Mouse (Mus musculus) naive thymus-derived CD4-positive, alpha-beta T cell, adult 2 months (primary cell): ENCODE measurements around the gene Limch1.

Source experiments
- DNase-seq: peaks from one replicate; pipeline ENCODE4 v3.0.0-alpha.2; 2011; ENCODE audit warnings: low read depth

Limch1 gene

DNA sequence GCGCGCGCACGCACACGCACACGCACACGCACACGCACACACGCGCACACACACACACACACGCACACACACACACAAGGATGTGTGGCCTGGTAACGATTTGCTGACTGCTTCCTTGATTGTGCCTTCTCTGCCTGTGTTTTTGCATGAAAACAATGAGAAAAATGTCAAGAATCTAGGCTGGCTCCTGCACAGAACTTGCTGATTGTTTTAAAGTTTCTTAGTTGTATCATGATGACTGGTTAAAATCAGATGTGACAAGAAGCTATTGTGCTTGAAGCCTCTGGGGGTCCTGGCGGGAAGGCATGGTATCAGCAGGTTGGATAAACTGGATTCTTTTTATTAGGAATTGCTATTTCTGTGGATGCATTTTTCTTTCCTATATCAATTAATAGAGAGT, 137.1 kb downstream of the Limch1 start:
- no peak for DNase-seq

DNA sequence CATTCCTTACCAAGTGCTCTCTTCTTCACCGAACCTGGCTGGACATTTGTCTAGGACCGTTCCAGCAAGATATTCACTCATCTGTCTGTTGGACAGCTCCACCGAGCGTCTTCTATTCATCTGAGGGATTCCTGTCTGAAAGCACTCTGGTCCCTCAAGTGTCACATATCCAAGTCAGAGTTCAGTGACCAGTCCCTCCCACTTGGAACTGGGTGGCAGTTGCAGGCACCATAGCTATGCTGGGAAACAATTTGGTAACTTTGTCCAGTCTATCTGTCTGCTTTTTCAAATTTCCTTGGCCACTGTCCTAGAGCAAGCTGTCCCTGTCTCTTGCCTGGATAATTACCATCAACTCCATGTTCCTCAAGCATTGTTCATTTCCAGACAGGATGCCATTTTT, 138.9 kb downstream of the Limch1 start:
- no peak for DNase-seq

DNA sequence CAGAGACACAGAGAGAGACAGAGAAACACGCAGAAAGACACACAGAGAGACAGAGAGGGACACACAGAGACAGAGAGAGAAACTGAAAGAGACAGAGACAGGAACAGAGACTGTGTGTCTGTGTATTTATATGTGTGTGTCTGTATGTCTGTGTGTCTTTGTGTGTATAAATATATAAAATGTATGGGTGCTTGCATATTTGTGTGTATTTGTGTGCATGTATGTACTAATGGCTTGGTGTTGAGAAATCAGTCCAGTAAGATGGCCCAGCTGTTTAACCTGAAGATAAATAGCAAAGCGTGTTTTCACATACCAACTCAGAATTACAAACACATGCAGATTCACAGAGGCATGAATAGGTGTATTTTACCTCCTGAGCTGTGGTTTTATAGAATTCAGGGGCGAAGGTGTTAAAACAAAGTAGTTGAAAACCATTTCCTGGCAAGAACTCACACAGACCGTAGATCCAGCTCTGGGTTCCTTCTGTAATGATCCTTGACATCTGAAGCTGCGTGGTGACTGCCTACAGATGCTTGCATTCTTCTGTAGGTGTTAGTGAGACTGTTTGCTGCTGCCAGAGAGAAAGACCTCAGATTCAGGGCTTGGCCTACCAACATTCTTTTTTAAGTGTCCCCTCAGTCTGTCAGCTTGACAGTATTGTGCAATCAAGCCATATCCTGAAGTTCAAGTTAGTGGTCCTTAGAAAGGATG, 140.9 kb downstream of the Limch1 start:
- no peak for DNase-seq

DNA sequence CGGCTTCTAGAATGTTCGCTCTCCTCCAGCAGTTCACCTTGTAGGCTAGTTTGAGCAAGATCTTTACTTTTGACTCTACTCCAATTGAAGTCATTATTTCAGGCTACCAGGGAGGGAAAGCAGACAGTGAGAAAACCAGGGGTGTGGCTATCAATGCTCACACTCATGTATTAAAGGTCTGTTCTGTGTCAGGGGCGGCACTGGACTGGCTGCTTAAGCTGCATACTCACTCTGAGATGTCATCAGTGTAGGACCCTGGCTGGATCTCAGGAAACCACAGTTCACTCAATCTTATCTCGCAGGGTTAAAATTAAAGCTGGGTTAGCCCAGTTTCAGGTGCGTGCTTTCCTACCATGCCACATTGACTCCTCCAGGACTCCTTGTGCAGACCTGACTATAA, 142.4 kb downstream of the Limch1 start:
- no peak for DNase-seq

DNA sequence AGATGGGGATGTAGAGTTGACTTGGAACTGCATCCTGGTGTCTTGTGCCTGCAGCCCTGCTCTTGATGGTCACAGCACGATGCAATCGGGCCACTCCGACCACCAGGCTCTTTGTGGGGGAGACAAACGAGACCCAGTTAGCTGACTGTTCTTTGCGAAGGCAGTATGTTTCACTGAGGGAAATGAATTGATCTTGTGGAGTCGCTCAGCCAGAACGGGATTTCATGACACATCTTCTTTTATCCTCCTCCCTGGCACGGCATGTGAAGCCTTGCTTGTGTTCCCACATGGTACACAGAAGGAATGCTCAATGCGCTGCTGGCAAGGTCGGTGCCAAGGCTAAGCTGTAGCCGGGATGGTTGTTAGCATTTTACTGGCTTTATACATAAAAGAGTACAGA, 143.7 kb downstream of the Limch1 start:
- no peak for DNase-seq

DNA sequence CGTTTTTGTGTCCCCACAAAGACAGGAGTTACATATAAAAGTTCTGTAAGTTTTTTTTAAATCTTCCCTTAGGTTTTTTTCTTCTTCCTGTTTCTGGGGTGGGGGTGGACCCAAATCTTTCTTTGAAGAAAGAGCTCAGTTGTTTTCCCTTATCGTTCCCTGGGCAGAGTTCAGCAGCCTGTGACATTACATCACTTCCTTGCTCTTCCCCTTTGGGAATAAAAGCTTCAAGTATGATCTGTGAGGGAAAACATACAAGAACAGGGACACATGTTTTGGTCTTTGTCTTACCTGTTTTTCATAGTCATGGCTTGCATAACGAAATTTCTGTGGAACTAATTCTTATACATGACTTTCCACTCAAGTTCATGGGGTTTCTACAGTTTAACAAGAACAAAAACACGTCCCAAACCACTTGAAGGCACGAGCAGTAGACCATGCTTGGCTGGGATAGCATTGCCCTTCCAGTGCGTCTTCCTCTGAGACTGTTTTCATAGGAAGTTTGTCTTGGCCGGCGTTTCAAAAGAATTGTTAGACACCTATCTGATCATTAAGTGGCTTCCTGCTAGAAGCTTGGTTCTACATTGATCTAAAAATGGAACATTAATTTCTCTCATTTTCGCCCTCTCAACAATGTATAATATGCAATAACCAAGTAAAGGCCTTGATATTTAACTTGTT, 150.0 kb downstream of the Limch1 start:
- DNase-seq, result no peak

DNA sequence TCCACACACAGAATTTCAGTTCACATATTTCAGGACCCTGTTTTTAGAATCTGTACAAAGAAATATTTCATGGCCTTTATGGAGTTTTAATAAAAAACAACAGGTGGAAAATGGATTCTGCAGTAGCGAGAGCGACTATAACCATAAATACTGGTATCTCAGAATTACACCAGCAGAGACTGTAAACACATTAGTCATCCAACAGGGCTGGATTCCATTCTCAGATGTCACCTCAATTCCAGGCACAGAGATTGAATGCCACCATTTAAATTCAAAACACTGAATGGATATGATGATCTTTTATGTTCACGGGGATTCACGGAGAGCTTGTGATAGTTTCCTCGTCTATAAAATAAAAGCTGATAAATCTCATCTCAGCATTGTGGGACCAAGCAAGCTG, 152.0 kb downstream of the Limch1 start:
- DNase-seq, result no peak

DNA sequence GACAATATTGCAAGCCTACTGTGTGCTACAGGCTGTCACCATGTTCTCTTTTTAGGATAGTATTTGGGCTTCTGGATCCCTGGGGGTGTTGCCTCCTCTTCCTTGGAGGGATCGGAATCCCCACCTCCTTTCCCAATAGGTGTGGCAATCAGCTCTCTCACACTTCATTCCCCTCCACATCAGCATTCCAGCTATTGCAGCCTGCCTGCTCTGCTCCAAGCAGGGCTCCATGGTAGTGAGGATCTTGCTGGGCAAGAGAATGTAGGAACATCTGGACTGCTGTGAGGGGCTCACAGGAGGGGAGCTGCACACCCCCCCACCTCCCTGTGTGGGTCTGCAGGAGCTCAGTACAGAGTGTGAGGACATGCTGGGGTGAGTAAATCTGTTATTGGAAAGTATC, 152.6 kb downstream of the Limch1 start:
- no peak for DNase-seq

DNA sequence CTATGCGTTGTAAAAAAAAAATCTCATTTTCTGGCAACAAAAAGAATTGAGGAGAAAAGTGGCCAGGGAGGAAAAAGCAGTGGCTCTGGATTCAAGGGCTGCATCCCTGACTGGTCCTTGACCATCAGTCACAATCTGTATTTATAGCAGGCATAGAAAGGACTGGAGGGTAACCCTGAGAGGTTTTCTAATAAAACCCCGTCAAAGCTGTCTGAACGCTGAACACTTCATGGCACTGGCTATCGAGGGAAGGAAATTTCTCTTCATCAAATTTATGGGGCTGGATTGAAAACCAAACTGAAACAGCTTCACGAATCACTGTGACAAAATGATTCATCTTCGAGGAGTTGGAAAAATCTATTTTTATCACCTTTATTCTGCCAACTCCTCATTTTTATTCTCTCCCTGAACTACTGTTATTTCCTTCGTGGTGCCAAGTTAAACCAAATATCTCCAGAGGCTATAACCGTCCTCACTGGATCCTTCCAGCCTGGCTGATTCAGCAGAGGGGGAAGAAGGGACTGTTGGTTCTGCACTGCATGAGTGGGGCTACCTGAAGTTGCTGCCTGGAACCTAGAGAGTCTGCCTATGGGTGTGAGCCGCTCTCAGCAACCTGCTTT, 153.3 kb downstream of the Limch1 start:
- no peak for DNase-seq

DNA sequence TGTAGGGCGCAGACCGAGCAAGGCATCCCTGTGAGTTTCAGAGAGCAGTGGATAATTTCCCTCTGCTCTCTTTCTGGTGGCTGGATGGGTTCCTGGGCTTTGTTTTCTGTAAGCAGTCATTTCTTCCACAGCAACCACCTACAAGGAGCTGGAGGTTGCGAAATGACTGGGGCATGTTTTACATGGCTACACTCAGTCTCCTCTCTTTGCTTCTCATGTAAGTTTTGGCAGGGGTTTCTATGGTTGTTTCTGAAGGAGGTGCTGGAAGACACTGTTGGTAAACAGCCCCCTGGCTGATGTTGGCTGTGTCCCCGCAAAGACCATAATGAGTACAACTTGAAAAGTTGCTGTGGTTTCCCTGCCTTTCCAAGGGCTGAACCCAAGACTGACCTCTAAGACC, 155.5 kb downstream of the Limch1 start:
- DNase-seq, result no peak

DNA sequence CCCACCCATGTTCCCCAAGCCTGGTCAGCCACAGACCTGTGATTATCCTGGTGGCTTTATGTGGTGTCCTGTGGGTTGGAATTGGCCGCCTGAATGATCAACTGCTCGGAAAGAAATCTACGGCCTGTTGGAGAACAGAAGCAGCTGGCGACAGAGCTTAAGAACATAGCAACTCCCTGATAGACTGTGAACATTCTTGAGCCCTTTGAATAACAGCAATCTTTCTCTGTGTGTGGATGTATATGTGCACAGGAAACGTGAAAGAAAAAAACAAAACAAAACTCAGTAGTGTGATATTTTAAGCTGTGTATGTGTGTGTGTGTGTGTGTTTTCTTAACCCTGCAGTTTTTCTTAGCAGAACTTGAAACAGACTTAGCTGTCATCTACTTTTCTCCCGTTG, 159.2 kb downstream of the Limch1 start:
- no peak for DNase-seq

DNA sequence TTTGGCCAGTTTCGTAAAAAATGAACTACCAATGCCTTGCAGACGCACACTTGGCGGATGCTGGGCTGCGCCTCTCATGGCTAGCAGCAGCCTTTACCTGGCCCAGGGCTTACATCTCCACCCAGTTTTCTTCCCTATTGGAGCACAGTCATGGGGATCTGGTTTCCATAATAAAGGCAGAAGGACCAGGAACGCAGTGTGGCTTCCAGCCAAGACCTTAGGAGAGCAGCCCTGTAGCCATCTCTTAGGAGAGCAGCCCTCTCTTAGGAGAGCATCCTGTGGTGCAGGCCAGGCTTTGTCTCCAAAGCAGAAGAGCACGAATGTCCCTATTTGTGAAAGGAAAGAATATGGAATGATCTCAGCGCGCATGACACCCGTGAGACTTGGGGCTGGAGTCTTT, 163.3 kb downstream of the Limch1 start:
- DNase-seq, result no peak

DNA sequence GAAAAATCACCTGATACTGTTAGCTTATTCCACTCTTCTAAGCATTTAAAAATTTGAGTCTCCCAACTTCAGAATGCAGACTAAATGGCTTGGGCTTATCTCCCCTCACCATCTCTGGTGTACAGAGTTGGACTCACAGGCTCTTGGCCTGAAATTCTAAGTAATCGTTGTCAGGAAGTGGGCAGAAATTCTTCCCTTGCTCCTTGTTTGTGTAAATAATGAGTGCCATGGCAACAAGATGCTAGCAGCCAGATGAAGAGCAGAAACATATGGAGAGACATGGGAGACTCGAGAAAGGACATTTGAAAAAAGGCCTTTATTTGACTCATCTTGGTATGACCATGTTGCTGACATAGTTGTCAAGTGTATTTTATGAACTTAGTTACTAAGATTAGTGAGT, 164.3 kb downstream of the Limch1 start:
- no peak for DNase-seq

DNA sequence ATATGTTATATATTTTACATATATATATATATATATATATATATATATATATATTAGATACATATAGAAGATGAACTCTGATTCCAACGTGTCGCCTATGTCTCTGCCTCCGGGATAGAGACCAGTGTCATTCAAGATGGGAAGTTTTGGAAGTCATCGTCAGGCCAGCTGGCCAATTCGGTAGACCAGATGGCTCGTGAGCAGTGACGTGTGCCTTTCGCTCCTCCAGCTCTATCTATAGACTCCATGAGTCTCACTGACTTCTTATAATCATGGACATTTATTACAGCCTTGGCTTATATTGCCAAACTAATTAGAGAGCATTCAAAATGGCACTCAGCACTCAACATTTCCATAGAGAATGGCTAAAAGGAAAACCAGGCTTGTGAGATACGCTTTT, 165.0 kb downstream of the Limch1 start:
- DNase-seq, result no peak

DNA sequence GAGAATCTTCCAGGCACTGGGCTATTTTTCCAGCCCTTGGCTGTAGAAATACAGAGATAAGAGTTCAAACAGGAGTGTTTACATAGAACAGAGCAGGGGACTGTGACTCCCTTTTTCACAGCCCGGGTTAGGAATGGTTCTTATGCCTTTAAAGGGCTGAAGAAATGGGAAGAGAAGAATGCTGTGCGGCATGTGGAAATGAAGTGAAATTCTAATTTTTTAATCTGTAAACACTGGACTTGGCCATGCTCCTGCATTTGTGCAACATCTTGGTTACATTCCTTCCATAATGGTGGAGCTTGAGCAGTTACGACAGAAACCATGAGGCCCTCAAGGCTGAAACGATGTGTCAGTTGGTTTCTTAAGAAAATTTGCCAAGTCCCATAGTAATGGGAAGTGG, 165.4 kb downstream of the Limch1 start:
- DNase-seq, result no peak

DNA sequence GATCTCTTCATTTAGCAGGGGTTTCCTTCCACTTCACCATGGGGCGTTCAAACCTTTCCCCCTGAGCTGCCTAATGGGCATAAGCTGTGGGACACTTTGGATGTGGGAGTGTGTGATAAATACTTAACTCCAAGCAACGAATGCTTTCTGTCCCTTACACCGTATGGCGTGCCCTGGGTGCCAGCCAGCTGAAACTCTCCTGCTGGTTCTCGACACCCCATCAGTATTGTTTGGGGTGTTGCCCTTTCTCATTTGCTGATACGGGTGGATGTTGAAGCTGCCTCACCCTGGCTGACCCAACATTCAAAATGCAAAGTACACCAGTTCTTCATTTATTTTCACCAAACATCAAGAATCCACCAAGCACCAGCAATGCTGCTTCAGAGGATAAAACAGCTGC, 168.2 kb downstream of the Limch1 start:
- DNase-seq, result no peak

DNA sequence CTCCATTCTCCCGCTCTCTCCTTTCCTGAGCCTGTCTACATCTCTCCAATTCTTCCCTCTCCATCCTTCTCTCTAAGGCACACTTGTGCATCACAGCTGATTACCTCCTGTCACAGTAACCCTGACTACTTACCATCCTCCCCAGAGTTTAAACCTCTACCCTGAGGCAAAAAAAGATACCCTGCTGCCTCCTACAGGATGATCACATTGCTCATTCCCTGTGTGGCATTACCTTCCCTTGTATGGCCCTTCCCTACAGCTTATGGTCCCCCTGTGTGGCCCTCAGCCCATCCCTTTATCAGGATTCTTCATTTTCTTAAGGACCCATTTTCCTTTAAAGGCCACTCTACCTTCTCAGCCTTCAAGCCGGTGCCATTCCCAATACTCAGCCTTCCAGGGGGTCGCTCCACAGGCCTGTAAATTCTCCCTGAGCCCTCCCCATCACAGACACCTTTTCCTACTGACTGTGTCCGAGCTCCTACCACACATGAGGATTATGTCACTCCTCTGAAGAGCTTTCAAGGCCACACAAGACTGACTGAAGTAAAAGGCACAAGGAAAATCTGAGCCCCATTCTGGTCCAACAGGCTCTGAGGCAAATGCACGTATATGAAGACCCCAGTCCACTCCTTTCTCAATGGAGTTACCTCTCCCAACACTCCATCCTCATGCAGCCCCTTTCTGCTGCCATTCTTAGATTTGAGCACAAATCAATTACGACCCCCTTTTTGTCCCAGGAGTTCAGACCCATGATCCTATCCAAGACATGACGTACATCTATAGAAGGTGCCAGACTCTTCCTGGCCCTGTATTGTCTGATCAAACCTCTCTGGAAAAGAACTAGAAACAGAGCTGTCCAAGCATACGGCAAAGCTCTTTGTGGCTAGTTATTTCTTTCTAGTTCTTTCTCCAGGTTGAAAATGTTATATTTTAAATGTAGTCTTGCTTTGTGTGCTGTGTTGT, 172.0 kb downstream of the Limch1 start:
- no peak for DNase-seq

DNA sequence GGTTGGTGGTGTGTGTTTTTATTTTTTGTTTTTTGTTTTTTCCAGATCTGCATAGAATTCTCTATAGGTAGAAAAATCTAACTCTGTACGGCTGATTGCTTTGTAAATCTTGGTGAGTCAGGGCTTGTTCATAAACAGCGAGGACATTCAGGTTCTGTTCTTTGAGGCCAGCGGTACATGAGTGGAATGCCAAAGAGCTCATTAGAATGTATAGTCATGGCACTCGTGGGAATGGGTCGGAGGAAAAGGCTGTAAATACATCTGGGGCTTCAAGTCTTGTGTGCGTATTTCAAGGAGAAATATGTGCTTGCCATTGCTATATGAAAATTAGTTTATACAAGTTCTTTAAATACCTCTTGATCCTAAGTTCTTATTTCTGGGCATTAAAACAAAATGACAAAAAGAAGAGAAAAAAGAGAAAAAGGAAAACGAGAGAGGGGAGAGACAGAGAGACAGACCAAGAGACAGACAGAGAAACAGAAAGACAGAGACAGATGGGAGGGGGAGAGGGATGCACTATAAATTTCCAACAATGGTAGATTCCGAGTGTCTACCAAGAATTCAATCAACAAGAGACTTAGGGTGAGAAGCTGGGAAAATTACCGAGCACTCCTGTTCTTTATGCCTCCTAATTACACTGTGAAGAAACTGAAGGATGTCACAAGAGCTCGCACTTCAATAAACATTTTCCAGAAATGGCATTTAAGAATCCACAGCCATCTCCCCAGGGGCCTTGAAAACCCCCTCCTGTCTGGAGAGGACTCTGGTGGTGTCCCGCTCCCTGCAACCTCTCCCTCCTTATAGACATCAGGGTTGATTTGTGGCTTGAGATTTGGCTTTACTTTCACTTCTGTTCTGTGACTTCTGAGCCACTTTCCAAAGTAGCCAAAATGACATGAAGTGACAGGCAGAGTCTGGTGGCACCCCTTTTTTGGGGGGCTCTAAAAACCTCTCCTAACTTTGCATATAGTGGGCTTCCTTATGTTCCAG, 173.0 kb downstream of the Limch1 start:
- DNase-seq, result no peak

DNA sequence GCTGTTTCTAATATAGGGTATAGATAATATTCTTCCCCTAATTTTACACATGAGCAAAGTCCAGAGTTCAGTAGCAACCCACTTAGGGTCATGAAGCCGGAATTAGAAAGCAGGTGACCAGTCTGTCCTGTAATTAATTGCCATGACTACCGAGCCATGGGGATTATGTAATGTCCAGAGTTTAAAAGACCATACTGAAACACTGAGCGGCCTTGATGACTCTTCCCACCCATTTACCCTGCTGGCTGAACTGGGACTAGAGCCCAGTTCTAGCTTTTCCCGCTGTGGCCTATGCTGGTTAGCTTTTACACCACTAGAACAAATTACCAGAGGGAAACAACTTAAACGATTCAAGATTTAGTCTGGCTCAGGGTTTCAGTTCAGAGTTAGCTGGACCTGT, 177.0 kb downstream of the Limch1 start:
- no peak for DNase-seq

DNA sequence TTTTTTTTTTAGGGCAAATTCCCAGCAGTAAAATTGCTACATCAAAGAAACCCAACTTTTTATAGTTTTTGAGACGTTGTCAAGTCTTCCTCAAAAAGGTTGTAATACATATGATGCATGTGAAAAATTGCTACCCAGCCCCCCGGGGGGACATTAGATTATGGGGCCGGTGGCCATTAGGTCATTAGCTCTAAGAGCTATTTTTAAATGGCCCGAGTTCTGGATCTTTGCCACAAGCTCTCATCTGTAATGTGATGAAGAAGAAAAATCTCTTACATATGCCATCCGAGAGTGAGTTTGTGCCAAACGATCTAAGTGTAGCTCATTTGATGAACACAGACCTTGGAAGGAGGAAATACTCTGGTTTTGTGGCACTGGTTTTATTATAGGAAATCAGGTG, 183.7 kb downstream of the Limch1 start:
- DNase-seq, result no peak

DNA sequence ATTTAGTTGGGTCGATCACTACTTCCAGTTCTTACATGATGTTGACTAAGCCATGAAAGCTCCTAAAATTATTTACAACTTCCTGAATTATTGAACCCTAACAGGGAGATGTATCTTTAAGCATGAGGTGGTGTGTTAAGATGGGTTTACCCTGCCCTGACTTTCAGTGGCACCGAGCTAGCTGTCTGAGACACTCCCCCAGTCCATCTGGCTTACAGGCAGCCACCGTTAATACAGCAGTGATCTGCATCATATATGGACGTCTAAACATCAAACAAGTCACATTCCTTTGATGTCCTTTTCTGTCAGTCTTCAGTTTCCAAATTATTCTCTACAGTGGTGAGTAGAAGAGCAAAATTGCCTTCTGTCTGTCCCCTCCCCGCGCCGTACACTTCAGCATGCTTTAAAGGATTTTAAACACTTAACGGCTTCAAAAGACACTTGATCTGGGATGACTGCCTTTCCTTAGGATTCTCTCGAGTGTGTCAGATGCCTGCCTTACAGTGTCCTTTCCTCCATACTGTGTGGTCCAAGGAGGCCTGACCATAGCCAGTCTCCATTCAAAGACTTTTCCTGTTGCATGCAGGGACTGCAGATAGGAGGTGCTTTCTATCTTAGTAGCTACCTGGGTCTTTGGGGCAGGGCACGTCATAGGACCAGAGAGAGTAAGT, 187.6 kb downstream of the Limch1 start:
- DNase-seq, result no peak
